Mouse (Mus musculus) intestine, embryonic 14.5 days (tissue): ENCODE measurements around the gene Mme. TPM values are rescaled to one million over a fixed set of nuclear protein-coding genes. Genes with fewer than 3 reads are reported as not detected.

Experiments used
- ATAC-seq: fragments of 200-750 bp; cut with Nextera tagmentation; replicated peaks from 2 replicates; pipeline ENCODE4 v1.8.0; 2017; ENCODE audit warnings: low read depth, moderate number of reproducible peaks, moderate TSS enrichment, moderate library complexity; ENCODE audit not compliant: low FRiP score, low TSS enrichment
- DNase-seq: peaks from one replicate; pipeline ENCODE4 v3.0.0-alpha.2; 2018; ENCODE audit warnings: low spot score
- H3K27ac ChIP-seq: fragments of 300-500 bp; sonication (generic); 2 replicates; pipeline ENCODE4 v1.5.1; 2014; ENCODE audit warnings: low read depth, mild to moderate bottlenecking, control low read depth
- H3K27me3 ChIP-seq: fragments of 300-500 bp; sonication (generic); replicated peaks from 2 replicates; pipeline ENCODE4 v1.6.1; 2014; ENCODE audit warnings: low read length, control low read depth; ENCODE audit not compliant: control insufficient read depth, insufficient read depth
- H3K36me3 ChIP-seq: fragments of 300-500 bp; sonication (generic); 2 replicates; pipeline ENCODE4 v1.6.1; 2014; ENCODE audit warnings: low read length, control low read depth; ENCODE audit not compliant: control insufficient read depth, insufficient read depth
- H3K4me1 ChIP-seq: fragments of 300-500 bp; sonication (generic); replicated peaks from 2 replicates; pipeline ENCODE4 v1.6.1; 2014; ENCODE audit warnings: low read length, control low read depth, mixed read lengths; ENCODE audit not compliant: control insufficient read depth, insufficient read depth
- H3K4me2 ChIP-seq: fragments of 300-500 bp; sonication (generic); 2 replicates; pipeline ENCODE4 v1.6.1; 2014; ENCODE audit warnings: low read length
- H3K4me3 ChIP-seq: fragments of 300-500 bp; sonication (generic); 2 replicates; pipeline ENCODE4 v1.5.1; 2014; ENCODE audit warnings: low read depth, low read length, control low read depth, mixed read lengths
- H3K9ac ChIP-seq: fragments of 300-500 bp; sonication (generic); 2 replicates; pipeline ENCODE4 v1.6.1; 2014; ENCODE audit warnings: mild to moderate bottlenecking, low read length
- H3K9me3 ChIP-seq: fragments of 300-500 bp; sonication (generic); 2 replicates; pipeline ENCODE4 v1.6.1; 2016; ENCODE audit warnings: low read length, control low read depth; ENCODE audit not compliant: control insufficient read depth
- WGBS: fragments of 180-500 bp; shearing (Covaris S2); extraction: QIAGEN DNeasy Blood & Tissue Kit; methylation state at CpG from one replicate; pipeline ENCODE4 v1.1.7; 2014; 5-methylcytosine and 5-hydroxymethylcytosine counted together
- polyA plus RNA-seq: library from polyadenylated mRNA; unstranded; fragments of >200 nt; fragmentation: Nextera tagmentation; extraction: Ambion mirVana; gene quantifications from 2 replicates; pipeline ENCODE4 v1.2.1, GENCODE M21; 2014

The Mme gene
- 1.2 TPM in 2 replicates for polyA plus RNA-seq

DNA sequence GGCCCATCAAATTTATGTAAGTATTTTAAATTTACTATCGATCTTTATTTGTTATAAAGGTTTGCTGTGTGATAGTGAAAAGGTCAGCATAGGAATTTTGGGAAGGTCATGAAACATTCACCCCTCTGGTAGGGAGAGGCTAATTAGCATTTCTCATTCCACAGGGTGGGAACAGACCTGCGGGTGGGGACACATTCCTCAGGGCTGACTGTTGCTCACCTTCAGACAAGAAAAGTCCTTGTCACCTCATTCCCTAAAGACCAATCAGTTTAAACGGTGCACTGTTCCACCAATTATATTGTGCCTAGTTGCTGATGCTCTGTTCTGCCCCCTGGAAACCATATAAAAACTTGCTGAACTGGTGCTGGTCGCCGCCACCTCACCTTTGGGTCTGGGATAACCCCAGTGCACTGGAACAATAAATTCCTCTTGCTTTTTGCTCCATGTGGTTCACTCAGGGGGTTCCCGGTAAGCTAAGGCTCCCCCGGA, at the start of gene Mme:
Mme (plus strand) TSS at position 439 of the 489 bp plus-strand sequence.
- H3K9me3 ChIP-seq = no peaks in the 10 kb centered on the region
- WGBS = 79% methylated on average over 7 of the region's 7 CpGs
- no peak within 1 kb of the TSS for H3K27ac ChIP-seq
- no peak within 1 kb of the TSS for H3K4me2 ChIP-seq
- no peak within 1 kb of the TSS for H3K9ac ChIP-seq
- ATAC-seq (no peak), DNase-seq (no peak)
- H3K36me3 ChIP-seq = no peaks in the 10 kb centered on the region
- no peaks in the 10 kb centered on the region for H3K27me3 ChIP-seq
- no peaks in the 10 kb centered on the region for H3K4me1 ChIP-seq
- H3K4me3 ChIP-seq = no peak within 1 kb of the TSS

DNA sequence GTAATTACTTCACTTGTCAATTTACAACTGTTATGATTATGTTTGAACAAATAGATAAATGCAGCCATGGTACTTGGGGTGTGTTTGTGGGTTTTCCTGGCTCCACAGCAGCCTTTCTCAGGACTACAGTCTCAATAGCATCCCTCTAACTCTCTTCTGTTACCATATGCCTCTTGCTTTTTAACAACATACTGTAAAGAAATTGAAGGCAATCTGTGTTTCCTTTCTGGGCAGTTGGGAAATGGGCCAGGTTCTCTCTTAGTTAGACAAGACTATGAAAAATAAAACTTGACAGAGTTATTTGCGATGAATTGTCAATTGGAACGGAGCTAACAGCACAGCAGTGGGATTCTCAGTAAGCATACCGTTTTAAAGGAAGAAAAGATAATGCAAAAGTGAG, 44.8 kb upstream of the Mme start:
- DNase-seq (no peak), ATAC-seq (no peak)
- Histone ChIP-seq H3K27me3 (no peaks in the 10 kb centered on the region), H3K27ac (no peak overlapping the region), H3K4me3 (no peak overlapping the region), H3K4me2 (no peak overlapping the region), H3K36me3 (no peaks in the 10 kb centered on the region), H3K4me1 (no peaks in the 10 kb centered on the region), H3K9ac (no peak overlapping the region), H3K9me3 (no peaks in the 10 kb centered on the region)
- WGBS = 71% methylated on average over 3 of the region's 3 CpGs

DNA sequence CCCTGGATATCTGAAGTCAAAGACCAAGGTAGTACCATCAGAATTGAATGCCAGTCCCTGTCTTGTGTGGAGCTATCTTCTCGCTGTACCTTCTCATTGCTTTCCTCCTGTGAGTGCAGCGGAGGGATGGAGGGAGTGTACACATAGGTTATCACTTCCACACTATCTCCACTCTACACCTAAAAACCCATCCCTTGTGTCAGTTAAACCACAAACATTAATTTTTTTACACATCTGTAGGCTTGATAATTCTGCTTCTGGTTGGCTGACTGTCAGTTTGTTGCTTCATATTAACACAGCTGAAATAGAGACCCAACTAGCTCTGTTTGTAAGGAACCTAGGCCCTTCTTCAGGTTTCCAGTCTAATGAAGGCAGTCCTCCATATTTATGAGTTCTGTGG, 43.3 kb upstream of the Mme start:
- H3K27me3 ChIP-seq = no peaks in the 10 kb centered on the region
- H3K9me3 ChIP-seq = no peaks in the 10 kb centered on the region
- WGBS = 96% methylated on average over 2 of the region's 2 CpGs
- H3K4me3 ChIP-seq = no peak overlapping the region
- no peak overlapping the region for H3K9ac ChIP-seq
- no peaks in the 10 kb centered on the region for H3K4me1 ChIP-seq
- H3K36me3 ChIP-seq = no peaks in the 10 kb centered on the region
- H3K4me2 ChIP-seq = no peak overlapping the region
- no peak for DNase-seq
- H3K27ac ChIP-seq = no peak overlapping the region
- ATAC-seq = no peak

DNA sequence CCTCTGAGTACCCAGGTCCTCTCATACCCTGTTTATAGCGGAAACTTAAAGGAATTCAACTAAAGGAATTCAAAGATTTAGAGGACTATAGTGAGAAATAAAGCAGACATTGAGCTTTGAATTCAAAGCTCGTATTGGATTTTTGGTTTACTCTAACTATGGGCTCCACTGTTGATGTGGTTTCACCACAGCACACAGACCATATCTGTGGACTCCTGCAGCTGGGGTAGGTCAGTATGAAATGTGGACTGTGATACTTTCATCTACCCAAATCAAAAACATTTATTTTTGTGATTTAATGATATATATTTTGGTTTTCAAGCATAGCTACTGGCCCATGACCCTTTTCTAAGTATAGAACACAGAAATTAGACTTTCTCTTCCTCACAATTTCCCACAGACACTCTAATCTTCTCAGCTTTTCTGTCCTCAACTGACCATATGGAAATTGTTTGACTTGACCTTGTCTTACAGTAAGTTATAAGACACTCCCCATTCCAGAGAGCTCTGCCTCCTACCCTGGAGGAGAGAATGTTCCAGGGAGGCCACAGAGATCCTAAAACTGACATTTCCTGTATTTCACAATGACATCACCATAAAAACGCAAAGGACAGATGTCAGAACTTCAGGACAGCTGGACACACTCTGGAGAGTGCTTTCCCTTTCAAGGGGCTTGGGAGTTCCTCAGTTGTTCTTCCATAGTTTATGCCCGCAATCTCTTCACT, 19.3 kb upstream of the Mme start:
- no peaks in the 10 kb centered on the region for H3K36me3 ChIP-seq
- H3K27me3 ChIP-seq = no peaks in the 10 kb centered on the region
- no peak overlapping the region for H3K4me3 ChIP-seq
- ATAC-seq (no peak), DNase-seq (no peak)
- H3K9me3 ChIP-seq = no peaks in the 10 kb centered on the region
- whole genome bisulfite sequencing = 68% methylated on average over 4 of the region's 4 CpGs
- H3K4me2 ChIP-seq = no peak overlapping the region
- H3K4me1 ChIP-seq = no peaks in the 10 kb centered on the region
- no peak overlapping the region for H3K9ac ChIP-seq
- no peak overlapping the region for H3K27ac ChIP-seq

DNA sequence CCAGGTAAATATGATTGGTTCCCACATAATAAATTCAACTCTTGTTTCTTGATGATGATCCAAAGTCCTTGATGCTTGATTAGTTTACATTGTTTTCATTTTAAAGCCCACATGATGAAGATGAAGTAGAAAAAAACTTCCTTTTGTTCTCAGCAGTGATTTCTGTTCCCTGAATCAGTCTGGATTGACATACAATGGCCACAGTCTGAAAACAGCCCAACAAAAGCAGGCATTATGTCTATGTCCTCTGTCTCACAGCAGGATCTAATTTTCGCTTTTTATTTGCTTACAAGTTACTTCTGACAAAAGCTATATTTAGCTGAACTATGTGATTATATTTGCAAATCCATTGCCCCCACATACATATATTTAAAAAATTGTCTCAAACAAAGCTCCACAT, 17.7 kb upstream of the Mme start:
- H3K4me1 ChIP-seq = no peaks in the 10 kb centered on the region
- 67% methylated on average over 1 of the region's 1 CpGs for WGBS
- H3K4me3 ChIP-seq = no peak overlapping the region
- H3K36me3 ChIP-seq = no peaks in the 10 kb centered on the region
- no peaks in the 10 kb centered on the region for H3K27me3 ChIP-seq
- H3K9ac ChIP-seq = no peak overlapping the region
- no peak for ATAC-seq
- no peak overlapping the region for H3K27ac ChIP-seq
- DNase-seq = no peak
- H3K9me3 ChIP-seq = no peaks in the 10 kb centered on the region
- no peak overlapping the region for H3K4me2 ChIP-seq

DNA sequence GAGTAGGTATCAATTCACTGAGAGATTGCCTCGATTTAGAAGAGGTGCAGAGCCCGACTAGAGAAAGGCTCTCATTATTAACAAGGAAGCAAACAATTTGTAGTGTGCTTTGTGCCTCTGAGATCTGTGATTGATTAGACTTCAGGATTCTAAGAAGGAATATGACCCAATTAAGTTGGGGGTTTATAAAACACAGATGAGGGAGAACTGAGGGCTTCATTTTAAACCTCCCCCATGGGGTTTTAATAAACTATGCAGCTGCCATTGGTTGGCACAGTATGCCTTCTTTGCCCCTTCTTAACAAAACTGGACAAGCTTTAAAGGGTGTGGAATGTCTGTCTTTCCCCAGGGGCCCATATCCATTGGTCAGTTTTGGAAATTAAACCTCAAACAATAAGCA, 5.4 kb upstream of the Mme start:
- ATAC-seq (no peak), DNase-seq (no peak)

DNA sequence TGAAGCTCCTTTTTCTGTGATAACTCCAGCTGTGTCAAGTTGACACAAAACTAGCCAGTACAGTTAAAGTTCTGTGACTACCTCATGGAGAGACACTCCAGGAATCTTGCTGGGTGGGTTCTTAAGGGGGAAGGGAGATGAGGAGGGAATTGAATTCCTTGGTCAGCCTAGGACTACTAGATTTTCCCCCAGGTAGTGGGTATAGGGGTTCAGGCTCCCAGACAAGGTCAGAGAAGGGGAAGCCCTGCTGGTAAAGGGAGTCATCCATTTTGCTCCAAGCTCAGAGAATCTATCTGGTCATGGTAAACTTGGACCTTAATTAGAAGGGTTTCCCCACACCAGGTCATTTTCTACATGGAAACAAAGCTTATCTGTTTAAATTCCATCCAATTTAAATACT, 2.4 kb downstream of the Mme start:
- Histone ChIP-seq H3K9ac (no peak overlapping the region), H3K4me2 (no peak overlapping the region), H3K4me1 (no peaks in the 10 kb centered on the region), H3K4me3 (no peak overlapping the region), H3K9me3 (no peaks in the 10 kb centered on the region), H3K27me3 (no peaks in the 10 kb centered on the region), H3K36me3 (no peaks in the 10 kb centered on the region), H3K27ac (no peak overlapping the region)
- ATAC-seq (no peak), DNase-seq (no peak)

More for the DNA sequence above, 5.4 kb upstream of the Mme start:
- WGBS = 67% methylated on average over 2 of the region's 2 CpGs
- no peaks in the 10 kb centered on the region for H3K4me1 ChIP-seq
- no peaks in the 10 kb centered on the region for H3K27me3 ChIP-seq
- no peak overlapping the region for H3K4me2 ChIP-seq
- H3K9ac ChIP-seq = no peak overlapping the region
- no peaks in the 10 kb centered on the region for H3K9me3 ChIP-seq
- H3K27ac ChIP-seq = no peak overlapping the region
- H3K36me3 ChIP-seq = no peaks in the 10 kb centered on the region
- H3K4me3 ChIP-seq = no peak overlapping the region

DNA sequence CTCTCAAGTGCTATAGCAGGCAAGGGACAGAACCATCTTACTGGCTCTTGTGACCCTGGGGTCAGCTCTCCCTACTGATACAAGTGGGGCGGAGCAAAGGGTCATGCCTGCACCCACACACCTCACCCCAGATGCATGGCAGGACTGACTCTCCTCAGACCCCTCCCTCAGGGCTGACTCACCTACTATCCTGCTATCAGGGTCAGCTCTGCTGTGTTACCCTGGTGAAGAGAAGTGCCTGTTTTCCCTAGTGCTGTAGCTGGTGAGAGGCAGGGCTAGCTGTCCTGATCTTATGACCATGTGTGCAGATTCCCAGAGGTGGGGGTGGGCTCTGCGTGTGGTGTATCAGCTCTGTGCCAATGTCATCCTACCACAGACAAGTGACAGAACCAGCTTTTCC, 30.8 kb downstream of the Mme start:
- H3K36me3 ChIP-seq = no peaks in the 10 kb centered on the region
- no peak overlapping the region for H3K4me2 ChIP-seq
- no peaks in the 10 kb centered on the region for H3K27me3 ChIP-seq
- H3K9me3 ChIP-seq = no peaks in the 10 kb centered on the region
- no peak overlapping the region for H3K9ac ChIP-seq
- DNase-seq (no peak), ATAC-seq (no peak)
- no peaks in the 10 kb centered on the region for H3K4me1 ChIP-seq
- H3K27ac ChIP-seq = no peak overlapping the region
- 76% methylated on average over 2 of the region's 2 CpGs for WGBS
- no peak overlapping the region for H3K4me3 ChIP-seq

DNA sequence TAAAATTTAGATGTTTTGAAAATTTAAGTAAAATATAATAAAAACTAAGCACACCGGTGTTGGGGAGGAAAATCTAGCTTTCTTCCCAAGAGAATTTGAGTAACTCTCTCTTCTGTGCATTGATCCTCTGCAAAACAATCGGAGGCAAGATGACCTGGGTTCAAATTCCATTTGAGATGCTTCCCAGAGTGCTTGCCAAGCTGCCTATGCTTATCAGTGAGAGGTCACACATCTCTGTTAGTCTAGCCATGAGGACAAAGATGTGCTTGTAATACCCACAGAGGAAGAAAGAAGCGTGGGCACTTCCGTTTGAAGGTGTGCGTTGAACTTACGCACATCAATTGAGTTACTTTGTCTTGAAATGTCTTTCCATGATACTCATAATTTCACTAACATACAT, 53.0 kb downstream of the Mme start:
- Histone ChIP-seq H3K27ac (no peak overlapping the region), H3K4me3 (no peak overlapping the region), H3K9me3 (no peaks in the 10 kb centered on the region), H3K27me3 (peaks cover 12% of the 10 kb centered on the region; the same call in 1 of the 2 replicates), H3K4me1 (no peaks in the 10 kb centered on the region), H3K4me2 (no peak overlapping the region), H3K36me3 (no peaks in the 10 kb centered on the region), H3K9ac (no peak overlapping the region)
- WGBS = 72% methylated on average over 6 of the region's 6 CpGs
- ATAC-seq = no peak
- DNase-seq = no peak
